Mouse (Mus musculus) heart, embryonic 15.5 days (tissue): ENCODE results near the gene Tbc1d14. TPM values are rescaled to one million over a fixed set of nuclear protein-coding genes. Genes with fewer than 3 reads are reported as not detected.
A peak's percentile ranks its signal among the peaks of the same experiment; 100 is the strongest.

Experiments used
- ATAC-seq: fragments of 200-750 bp; cut with Nextera tagmentation; replicated peaks from 2 replicates; pipeline ENCODE4 v1.8.0; 2017; ENCODE audit warnings: low read depth, moderate TSS enrichment; ENCODE audit not compliant: insufficient number of reproducible peaks, insufficient read depth, low FRiP score
- H3K27ac ChIP-seq: fragments of 300-500 bp; sonication (generic); 2 replicates; pipeline ENCODE4 v1.5.1; 2015; ENCODE audit warnings: mild to moderate bottlenecking, inconsistent platforms
- H3K27me3 ChIP-seq: fragments of 300-500 bp; sonication (generic); 2 replicates; pipeline ENCODE4 v1.6.1; 2015; ENCODE audit warnings: inconsistent platforms
- H3K36me3 ChIP-seq: fragments of 300-500 bp; sonication (generic); 2 replicates; pipeline ENCODE4 v1.6.1; 2015; ENCODE audit warnings: mild to moderate bottlenecking, inconsistent platforms
- H3K4me1 ChIP-seq: fragments of 300-500 bp; sonication (generic); replicated peaks from 2 replicates; pipeline ENCODE4 v1.6.1; 2015; ENCODE audit warnings: inconsistent platforms
- H3K4me2 ChIP-seq: fragments of 300-500 bp; sonication (generic); 2 replicates; pipeline ENCODE4 v1.6.1; 2015; ENCODE audit warnings: inconsistent platforms, mild to moderate bottlenecking, moderate library complexity
- H3K4me3 ChIP-seq: fragments of 300-500 bp; sonication (generic); 2 replicates; pipeline ENCODE4 v1.5.1; 2015; ENCODE audit warnings: mild to moderate bottlenecking, inconsistent platforms
- H3K9ac ChIP-seq: fragments of 300-500 bp; sonication (generic); 2 replicates; pipeline ENCODE4 v1.6.1; 2015; ENCODE audit warnings: mild to moderate bottlenecking, inconsistent platforms
- H3K9me3 ChIP-seq: fragments of 300-500 bp; sonication (generic); replicated peaks from 2 replicates; pipeline ENCODE4 v1.6.1; 2016; ENCODE audit warnings: inconsistent platforms
- WGBS: fragments of 180-500 bp; shearing (Covaris S2); methylation state at CpG from one replicate; pipeline ENCODE4 v1.1.7; 2015; ENCODE audit warnings: mixed read lengths; 5-methylcytosine and 5-hydroxymethylcytosine counted together
- polyA plus RNA-seq: library from polyadenylated mRNA; unstranded; fragments of >200 nt; fragmentation: Nextera tagmentation; extraction: Ambion mirVana; gene quantifications from 2 replicates; pipeline ENCODE4 v1.2.1, GENCODE M21; 2015

Tbc1d14 gene
- polyA plus RNA-seq, 1 experiment from 2014 or later = 14.8 TPM

GRCm38 (mm10) chr5:36478540-36479420, 114.3 kb downstream of the Tbc1d14 start:
- no peaks in the 10 kb centered on the region for H3K9me3 ChIP-seq
- 0 out of 2 replicates have a peak overlapping the region, but pooled peaks have one; percentile 16 for H3K9ac ChIP-seq
- 80% methylated on average over 6 of the region's 6 CpGs for WGBS
- H3K36me3 ChIP-seq = peaks cover 6% of the 10 kb centered on the region
- H3K27me3 ChIP-seq = no peaks in the 10 kb centered on the region
- H3K4me2 ChIP-seq = no peak overlapping the region
- no peak overlapping the region for H3K4me3 ChIP-seq
- ATAC-seq = no peak
- no peak overlapping the region for H3K27ac ChIP-seq
- peaks cover 32% of the 10 kb centered on the region for H3K4me1 ChIP-seq

- no peak overlapping the region for H3K4me3 ChIP-seq
- H3K9ac ChIP-seq = no peak overlapping the region
- peaks cover 15% of the 10 kb centered on the region for H3K36me3 ChIP-seq
- peaks cover 23% of the 10 kb centered on the region for H3K4me1 ChIP-seq
- no peak for ATAC-seq
- no peaks in the 10 kb centered on the region for H3K27me3 ChIP-seq
- no peak overlapping the region for H3K4me2 ChIP-seq
- H3K9me3 ChIP-seq = no peaks in the 10 kb centered on the region
- WGBS = 85% methylated on average over 3 of the region's 3 CpGs
- no peak overlapping the region for H3K27ac ChIP-seq
Observed at GRCm38 (mm10) chr5:36477486-36477885, 115.6 kb downstream of the Tbc1d14 start.

GRCm38 (mm10) chr5:36474283-36474682, 118.8 kb downstream of the Tbc1d14 start:
- H3K27me3 ChIP-seq = no peaks in the 10 kb centered on the region
- H3K4me1 ChIP-seq = peaks cover 7% of the 10 kb centered on the region
- H3K36me3 ChIP-seq = peaks cover 47% of the 10 kb centered on the region
- H3K9ac ChIP-seq = no peak overlapping the region
- no peak overlapping the region for H3K27ac ChIP-seq
- no peaks in the 10 kb centered on the region for H3K9me3 ChIP-seq
- no peak for ATAC-seq
- no peak overlapping the region for H3K4me2 ChIP-seq
- H3K4me3 ChIP-seq = no peak overlapping the region
- WGBS = 88% methylated on average over 5 of the region's 5 CpGs

- ATAC-seq = no peak
- Histone ChIP-seq H3K4me1 (no peaks in the 10 kb centered on the region; the same call in 1 of the 2 replicates), H3K4me3 (no peak overlapping the region), H3K9me3 (no peaks in the 10 kb centered on the region), H3K27ac (no peak overlapping the region), H3K36me3 (peaks cover 49% of the 10 kb centered on the region), H3K9ac (no peak overlapping the region), H3K4me2 (no peak overlapping the region), H3K27me3 (no peaks in the 10 kb centered on the region)
- WGBS = 81% methylated on average over 4 of the region's 4 CpGs
Observed at GRCm38 (mm10) chr5:36472876-36473655, 120.0 kb downstream of the Tbc1d14 start.

- H3K4me3 ChIP-seq = no peak overlapping the region
- H3K27me3 ChIP-seq = no peaks in the 10 kb centered on the region
- no peak overlapping the region for H3K27ac ChIP-seq
- ATAC-seq = no peak
- no peak overlapping the region for H3K9ac ChIP-seq
- peaks cover 49% of the 10 kb centered on the region for H3K36me3 ChIP-seq
- WGBS = 90% methylated on average over 8 of the region's 8 CpGs
- no peak overlapping the region for H3K4me2 ChIP-seq
- H3K4me1 ChIP-seq = peaks cover 6% of the 10 kb centered on the region
- no peaks in the 10 kb centered on the region for H3K9me3 ChIP-seq
Observed at GRCm38 (mm10) chr5:36471206-36471605, 121.9 kb downstream of the Tbc1d14 start.

- 12% methylated on average over 8 of the region's 8 CpGs for WGBS
- peak overlapping the region; percentile 82; the same call in 1 of the 2 replicates for H3K27ac ChIP-seq
Observed at GRCm38 (mm10) chr5:36465889-36466288, 127.2 kb downstream of the Tbc1d14 start.

GRCm38 (mm10) chr5:36464709-36465661, 128.1 kb downstream of the Tbc1d14 start, which contains the start of gene Grpel1:
Gene Grpel1 (plus strand): TSS chr5:36464998.
- Histone ChIP-seq H3K36me3 (peaks cover 8% of the 10 kb centered on the region), H3K9ac (peak within 1 kb of the TSS; percentile 93), H3K27ac (peak within 1 kb of the TSS; percentile 82), H3K9me3 (no peaks in the 10 kb centered on the region), H3K4me3 (peak within 1 kb of the TSS; percentile 98), H3K4me1 (peaks cover 19% of the 10 kb centered on the region), H3K4me2 (peak within 1 kb of the TSS; percentile 90), H3K27me3 (0 out of 2 replicates have a peak, but pooled peaks cover 3% of the 10 kb centered on the region)
- peak; percentile 92 for ATAC-seq
- under 1% methylated on average over 68 of the region's 68 CpGs for WGBS

More at GRCm38 (mm10) chr5:36465889-36466288, 127.2 kb downstream of the Tbc1d14 start:
- Histone ChIP-seq H3K27me3 (no peaks in the 10 kb centered on the region), H3K4me2 (peak overlapping the region; percentile 90), H3K4me1 (peaks cover 19% of the 10 kb centered on the region), H3K9me3 (no peaks in the 10 kb centered on the region), H3K9ac (peak overlapping the region; percentile 93), H3K36me3 (peaks cover 17% of the 10 kb centered on the region), H3K4me3 (peak overlapping the region; percentile 98)
- no peak for ATAC-seq

GRCm38 (mm10) chr5:36463391-36463790, 129.7 kb downstream of the Tbc1d14 start:
- 0 out of 2 replicates have a peak, but pooled peaks cover 4% of the 10 kb centered on the region for H3K27me3 ChIP-seq
- no peaks in the 10 kb centered on the region for H3K9me3 ChIP-seq
- H3K9ac ChIP-seq = no peak overlapping the region
- H3K27ac ChIP-seq = no peak overlapping the region
- H3K4me3 ChIP-seq = no peak overlapping the region
- no peak for ATAC-seq
- no peak overlapping the region for H3K4me2 ChIP-seq
- H3K36me3 ChIP-seq = no peaks in the 10 kb centered on the region
- peaks cover 19% of the 10 kb centered on the region for H3K4me1 ChIP-seq
- 62% methylated on average over 5 of the region's 5 CpGs for WGBS

- Histone ChIP-seq H3K27ac (no peak overlapping the region), H3K4me1 (peaks cover 19% of the 10 kb centered on the region), H3K4me3 (no peak overlapping the region), H3K9me3 (no peaks in the 10 kb centered on the region), H3K4me2 (no peak overlapping the region), H3K36me3 (no peaks in the 10 kb centered on the region), H3K27me3 (0 out of 2 replicates have a peak, but pooled peaks cover 8% of the 10 kb centered on the region), H3K9ac (no peak overlapping the region)
- no peak for ATAC-seq
- 16% methylated on average over 7 of the region's 7 CpGs for WGBS
Observed at GRCm38 (mm10) chr5:36462810-36463209, 130.3 kb downstream of the Tbc1d14 start.

GRCm38 (mm10) chr5:36461231-36461630, 131.8 kb downstream of the Tbc1d14 start:
- Histone ChIP-seq H3K36me3 (no peaks in the 10 kb centered on the region), H3K27ac (no peak overlapping the region), H3K4me1 (peaks cover 14% of the 10 kb centered on the region), H3K4me3 (no peak overlapping the region), H3K4me2 (no peak overlapping the region), H3K9ac (no peak overlapping the region), H3K9me3 (no peaks in the 10 kb centered on the region), H3K27me3 (peaks cover 21% of the 10 kb centered on the region)
- 59% methylated on average over 2 of the region's 2 CpGs for WGBS
- ATAC-seq = no peak
